Mouse (Mus musculus) thymus, postnatal 0 days (tissue): ENCODE measurements around the gene Tnnc1. TPM values are rescaled to one million over a fixed set of nuclear protein-coding genes. Genes with fewer than 3 reads are reported as not detected.

ENCODE experiments used
- DNase-seq: peaks from one replicate; pipeline ENCODE4 v3.0.0-alpha.2; 2015; ENCODE audit warnings: low spot score
- polyA plus RNA-seq: library from polyadenylated mRNA; unstranded; fragments of >200 nt; fragmentation: Nextera tagmentation; extraction: Ambion mirVana; gene quantifications from 2 replicates; pipeline ENCODE4 v1.2.1, GENCODE M21; 2015

The Tnnc1 gene
- polyA plus RNA-seq, 1 experiment from 2014 or later = 5.0 TPM

GRCm38 (mm10) chr14:31251626-31252025 is 43.5 kb downstream of the Tnnc1 start:
- DNase-seq = no peak

- DNase-seq = no peak
Observed at GRCm38 (mm10) chr14:31252091-31252490, 44.0 kb downstream of the Tnnc1 start.

- DNase-seq = no peak
Observed at GRCm38 (mm10) chr14:31258476-31259050, 50.5 kb downstream of the Tnnc1 start.

DNA sequence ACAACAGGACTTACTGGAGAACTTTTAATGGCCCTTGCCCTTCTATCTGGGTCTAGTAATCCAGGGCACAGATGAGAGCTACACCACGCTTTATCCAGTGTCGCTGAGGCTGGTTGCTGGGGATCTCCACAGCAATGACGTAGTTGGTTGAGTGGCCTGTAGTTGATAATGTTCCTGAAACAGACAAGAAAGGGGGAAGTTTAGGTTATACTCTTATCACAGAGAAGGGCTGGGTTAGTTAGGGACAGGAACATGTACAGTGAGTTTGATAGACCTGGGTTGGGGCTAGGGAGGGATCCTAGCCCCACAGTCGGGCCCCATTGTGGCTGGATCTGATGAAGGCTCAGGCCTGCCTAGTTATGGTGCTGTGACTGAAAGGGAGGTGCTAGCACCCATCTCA is 52.3 kb downstream of the Tnnc1 start:
- DNase-seq = no peak

DNA sequence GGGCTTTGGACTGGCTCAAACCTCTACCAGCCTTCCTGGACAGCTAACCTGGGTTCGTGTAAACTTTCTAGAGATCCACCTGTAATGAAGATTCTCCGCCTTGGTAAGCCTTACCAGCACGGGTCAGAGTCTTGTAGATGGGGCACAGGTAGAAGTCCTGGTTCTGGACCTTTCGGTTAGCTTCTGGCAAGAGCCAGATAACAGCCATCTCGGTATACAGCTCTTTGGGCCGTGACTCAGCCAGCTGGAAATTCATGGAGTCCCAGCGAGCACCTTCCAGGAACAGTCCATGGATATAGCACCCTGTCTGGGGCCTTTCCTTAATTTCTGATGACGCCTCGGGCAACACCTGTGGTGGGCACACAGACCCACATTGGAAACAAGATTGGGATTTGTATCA is 52.8 kb downstream of the Tnnc1 start:
- no peak for DNase-seq

Other genes with a start within 250 kb of the Tnnc1 start
- gene Glt8d1, start 206.9 kb upstream of the Tnnc1 start, polyA plus RNA-seq = 19.2 and 24.7 TPM in 2 replicates
- gene Spcs1, start 206.6 kb upstream of the Tnnc1 start, polyA plus RNA-seq = 469 and 501 TPM in 2 replicates
- gene Pbrm1, start 189.2 kb upstream of the Tnnc1 start, polyA plus RNA-seq = 103 and 128 TPM in 2 replicates
- gene Gnl3, start 189.2 kb upstream of the Tnnc1 start, polyA plus RNA-seq = 141 and 143 TPM in 2 replicates
- 244 and 262 TPM in 2 replicates for gene Smim4, start 79.4 kb upstream of the Tnnc1 start, polyA plus RNA-seq
- 111 and 116 TPM in 2 replicates for gene Nt5dc2, start 77.3 kb upstream of the Tnnc1 start, polyA plus RNA-seq
- 8.0 and 8.8 TPM in 2 replicates for gene Stab1, start 39.7 kb upstream of the Tnnc1 start, polyA plus RNA-seq
- gene Nisch, start 8.6 kb downstream of the Tnnc1 start, polyA plus RNA-seq = 116 and 144 TPM in 2 replicates
- gene Sema3g, start 9.5 kb downstream of the Tnnc1 start, polyA plus RNA-seq = 0.27 and 0.30 TPM in 2 replicates
- gene Phf7, start 43.0 kb downstream of the Tnnc1 start, polyA plus RNA-seq = 18.6 and 21.5 TPM in 2 replicates
- 63.0 and 66.5 TPM in 2 replicates for gene Bap1, start 43.1 kb downstream of the Tnnc1 start, polyA plus RNA-seq
- gene Dnah1, start 115.6 kb downstream of the Tnnc1 start, polyA plus RNA-seq = 0.22 and 0.31 TPM in 2 replicates
- 33.8 and 34.9 TPM in 2 replicates for gene Capn7, start 128.3 kb downstream of the Tnnc1 start, polyA plus RNA-seq
- 20.3 and 20.7 TPM in 2 replicates for gene Sh3bp5, start 227.8 kb downstream of the Tnnc1 start, polyA plus RNA-seq